Mouse (Mus musculus): Measurements from ENCODE around the gene Scaf4.
A peak's percentile ranks its signal among the peaks of the same experiment; 100 is the strongest.

Gene Scaf4

GRCm38 (mm10) chr16:90199174-90199573 lies 85.1 kb downstream of the Scaf4 start:
- no peak for DNase-seq (ENCODE audit: low read depth)

- DNase-seq (ENCODE audit: low read depth): no peak
Measured at GRCm38 (mm10) chr16:90198626-90199025, 85.7 kb downstream of the Scaf4 start.

- DNase-seq (ENCODE audit: low read depth): peak; percentile 85
Measured at GRCm38 (mm10) chr16:90197337-90197973, 86.8 kb downstream of the Scaf4 start.

- peak; percentile 15 for DNase-seq (ENCODE audit: low read depth)
Measured at GRCm38 (mm10) chr16:90196688-90197240, 87.5 kb downstream of the Scaf4 start.

- DNase-seq (ENCODE audit: low read depth): no peak
Measured at GRCm38 (mm10) chr16:90193719-90194118, 90.6 kb downstream of the Scaf4 start.

GRCm38 (mm10) chr16:90191289-90191688 lies 93.0 kb downstream of the Scaf4 start:
- DNase-seq (ENCODE audit: low read depth): no peak

- DNase-seq (ENCODE audit: low read depth): no peak
Measured at GRCm38 (mm10) chr16:90187453-90187852, 96.8 kb downstream of the Scaf4 start.

- DNase-seq (ENCODE audit: low read depth): peak; percentile 83
Measured at GRCm38 (mm10) chr16:90185928-90186588, 98.2 kb downstream of the Scaf4 start.

GRCm38 (mm10) chr16:90184135-90184534 lies 100.2 kb downstream of the Scaf4 start:
- DNase-seq (ENCODE audit: low read depth): no peak

- no peak for DNase-seq (ENCODE audit: low read depth)
Measured at GRCm38 (mm10) chr16:90181673-90182072, 102.6 kb downstream of the Scaf4 start.

GRCm38 (mm10) chr16:90180975-90181374 lies 103.3 kb downstream of the Scaf4 start:
- no peak for DNase-seq (ENCODE audit: low read depth)

- no peak for DNase-seq (ENCODE audit: low read depth)
Measured at GRCm38 (mm10) chr16:90179892-90180291, 104.4 kb downstream of the Scaf4 start.

GRCm38 (mm10) chr16:90178404-90178803 lies 105.9 kb downstream of the Scaf4 start:
- no peak for DNase-seq (ENCODE audit: low read depth)

- DNase-seq (ENCODE audit: low read depth): no peak
Measured at GRCm38 (mm10) chr16:90177425-90177824, 106.9 kb downstream of the Scaf4 start.

GRCm38 (mm10) chr16:90176472-90176871 lies 107.8 kb downstream of the Scaf4 start:
- DNase-seq (ENCODE audit: low read depth): no peak
